Mouse (Mus musculus) forebrain, embryonic 16.5 days (tissue): Measurements from ENCODE around the gene Tctn3. TPM values are rescaled to one million over a fixed set of nuclear protein-coding genes. Genes with fewer than 3 reads are reported as not detected.

Experiments used
- ATAC-seq: fragments of 200-750 bp; cut with Nextera tagmentation; 2 replicates; pipeline ENCODE4 v1.8.0; 2017; ENCODE audit warnings: mild to moderate bottlenecking, moderate library complexity
- H3K27ac ChIP-seq: fragments of 300-500 bp; sonication (generic); 2 replicates; pipeline ENCODE4 v1.5.1; 2014; ENCODE audit warnings: low read length, control low read depth
- H3K27me3 ChIP-seq: fragments of 300-500 bp; sonication (generic); replicated peaks from 2 replicates; pipeline ENCODE4 v1.6.1; 2014; ENCODE audit warnings: low read length; ENCODE audit not compliant: control insufficient read depth, insufficient read depth
- H3K36me3 ChIP-seq: fragments of 300-500 bp; sonication (generic); 2 replicates; pipeline ENCODE4 v1.6.1; 2014; ENCODE audit not compliant: control insufficient read depth, insufficient read depth
- H3K4me1 ChIP-seq: fragments of 300-500 bp; sonication (generic); replicated peaks from 2 replicates; pipeline ENCODE4 v1.6.1; 2014; ENCODE audit warnings: low read length; ENCODE audit not compliant: control insufficient read depth, insufficient read depth
- H3K4me2 ChIP-seq: fragments of 300-500 bp; sonication (generic); 2 replicates; pipeline ENCODE4 v1.6.1; 2014; ENCODE audit warnings: mild to moderate bottlenecking, low read length, control low read depth
- H3K4me3 ChIP-seq: fragments of 300-500 bp; sonication (generic); replicated peaks from 2 replicates; pipeline ENCODE4 v1.5.1; 2014; ENCODE audit warnings: mild to moderate bottlenecking, low read length, control low read depth
- H3K9ac ChIP-seq: fragments of 300-500 bp; sonication (generic); replicated peaks from 2 replicates; pipeline ENCODE4 v1.6.1; 2014; ENCODE audit warnings: low read depth, low read length, control low read depth
- H3K9me3 ChIP-seq: fragments of 300-500 bp; sonication (generic); 2 replicates; pipeline ENCODE4 v1.6.1; 2016; ENCODE audit warnings: low read length; ENCODE audit not compliant: control insufficient read depth
- WGBS: fragments of 180-500 bp; shearing (Covaris S2); extraction: QIAGEN DNeasy Blood & Tissue Kit; methylation state at CpG from one replicate; pipeline ENCODE4 v1.1.7; 2014; 5-methylcytosine and 5-hydroxymethylcytosine counted together
- polyA plus RNA-seq: library from polyadenylated mRNA; unstranded; fragments of >200 nt; fragmentation: Nextera tagmentation; extraction: Ambion mirVana; gene quantifications from 2 replicates; pipeline ENCODE4 v1.2.1, GENCODE M21; 2015

Tctn3 gene
- polyA plus RNA-seq, 1 experiment from 2014 or later: 14.2 TPM

GRCm38 (mm10) chr19:40553849-40554248 lies 58.2 kb downstream of the Tctn3 start:
- H3K4me3 ChIP-seq: no peak overlapping the region

DNA sequence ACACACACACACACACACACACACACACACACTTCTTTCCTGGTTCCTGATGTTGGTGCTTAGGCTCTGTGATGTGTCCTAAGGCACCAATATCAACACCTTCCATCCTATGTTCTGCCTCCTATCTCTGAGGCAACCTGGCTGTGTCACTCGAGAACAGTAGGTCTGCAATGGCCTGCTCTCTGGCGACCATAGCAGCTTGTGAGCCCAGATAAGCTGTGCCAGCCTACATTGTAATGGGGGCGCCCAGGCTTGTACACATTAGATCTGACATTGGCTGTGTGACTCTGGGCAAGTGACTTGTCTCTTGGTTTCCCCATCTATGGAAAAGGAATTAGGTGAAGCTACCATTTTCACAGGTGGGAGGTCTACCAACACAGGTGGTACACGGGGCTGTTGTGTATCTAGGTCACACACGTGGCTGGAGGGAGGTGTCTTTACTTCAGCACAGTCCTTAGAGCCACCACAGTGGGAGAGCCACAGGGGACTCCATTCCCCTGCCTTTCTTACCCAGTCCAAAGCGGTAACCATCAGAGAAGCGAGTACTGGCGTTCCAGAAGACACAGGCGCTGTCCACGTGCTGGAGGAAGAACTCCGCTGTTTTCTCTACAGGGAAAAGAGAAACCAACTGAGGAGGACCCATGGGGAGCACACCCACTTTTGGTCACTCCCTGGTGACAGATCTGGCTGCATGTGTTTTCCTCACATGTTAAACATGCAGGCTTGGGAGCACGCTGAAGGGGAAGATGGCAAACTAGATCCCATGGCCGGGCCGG lies 58.8 kb downstream of the Tctn3 start:
- WGBS: 91% methylated on average over 14 of the region's 14 CpGs
- Histone ChIP-seq H3K27ac (no peak overlapping the region), H3K4me3 (no peak overlapping the region), H3K36me3 (peaks cover 46% of the 10 kb centered on the region), H3K27me3 (no peaks in the 10 kb centered on the region), H3K9ac (no peak overlapping the region), H3K4me1 (peaks cover 5% of the 10 kb centered on the region), H3K9me3 (no peaks in the 10 kb centered on the region), H3K4me2 (no peak overlapping the region)
- ATAC-seq: no peak

More at GRCm38 (mm10) chr19:40553849-40554248, 58.2 kb downstream of the Tctn3 start:
- peaks cover 48% of the 10 kb centered on the region for H3K36me3 ChIP-seq
- H3K4me1 ChIP-seq: peaks cover 5% of the 10 kb centered on the region
- H3K27me3 ChIP-seq: no peaks in the 10 kb centered on the region
- no peaks in the 10 kb centered on the region for H3K9me3 ChIP-seq
- no peak overlapping the region for H3K9ac ChIP-seq
- 94% methylated on average over 6 of the region's 6 CpGs for WGBS
- no peak overlapping the region for H3K4me2 ChIP-seq
- ATAC-seq: no peak
- H3K27ac ChIP-seq: no peak overlapping the region

DNA sequence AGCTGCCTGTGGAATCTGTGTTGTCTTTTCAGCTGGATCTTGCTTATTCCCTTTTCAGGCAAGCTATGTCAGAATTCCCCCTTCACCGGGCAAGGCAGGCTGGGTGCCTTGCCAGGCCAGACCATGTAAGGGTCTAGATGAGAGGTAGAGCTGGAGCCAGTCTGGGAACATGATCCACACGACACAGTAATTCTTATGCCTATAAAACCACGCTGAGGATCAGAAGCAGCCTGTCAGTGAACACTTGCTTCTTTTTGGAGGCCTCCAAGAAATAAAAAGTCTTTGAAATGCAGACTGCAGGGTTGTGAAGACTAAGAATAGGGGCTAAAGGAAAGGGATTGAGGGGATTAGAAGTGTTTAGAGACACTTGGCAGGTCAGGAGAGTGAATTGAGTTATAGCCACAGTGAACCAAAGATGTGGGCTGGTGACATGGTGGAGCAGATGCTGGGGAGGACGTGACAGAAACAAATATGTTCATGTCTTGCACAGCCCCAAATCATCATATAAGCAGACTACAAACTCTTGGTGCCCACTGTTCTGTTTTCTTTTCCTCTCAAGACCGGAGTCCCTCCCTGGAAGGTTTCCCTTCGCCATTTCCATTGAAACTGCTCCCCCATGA lies 62.4 kb downstream of the Tctn3 start:
- peaks cover 5% of the 10 kb centered on the region for H3K4me1 ChIP-seq
- no peak overlapping the region for H3K4me2 ChIP-seq
- no peak overlapping the region for H3K9ac ChIP-seq
- H3K27me3 ChIP-seq: no peaks in the 10 kb centered on the region
- H3K36me3 ChIP-seq: peaks cover 25% of the 10 kb centered on the region
- H3K4me3 ChIP-seq: no peak overlapping the region
- WGBS: 56% methylated on average over 6 of the region's 6 CpGs
- peak overlapping the region; percentile 33; the same call in 1 of the 2 replicates for H3K27ac ChIP-seq
- H3K9me3 ChIP-seq: no peaks in the 10 kb centered on the region
- ATAC-seq: no peak

DNA sequence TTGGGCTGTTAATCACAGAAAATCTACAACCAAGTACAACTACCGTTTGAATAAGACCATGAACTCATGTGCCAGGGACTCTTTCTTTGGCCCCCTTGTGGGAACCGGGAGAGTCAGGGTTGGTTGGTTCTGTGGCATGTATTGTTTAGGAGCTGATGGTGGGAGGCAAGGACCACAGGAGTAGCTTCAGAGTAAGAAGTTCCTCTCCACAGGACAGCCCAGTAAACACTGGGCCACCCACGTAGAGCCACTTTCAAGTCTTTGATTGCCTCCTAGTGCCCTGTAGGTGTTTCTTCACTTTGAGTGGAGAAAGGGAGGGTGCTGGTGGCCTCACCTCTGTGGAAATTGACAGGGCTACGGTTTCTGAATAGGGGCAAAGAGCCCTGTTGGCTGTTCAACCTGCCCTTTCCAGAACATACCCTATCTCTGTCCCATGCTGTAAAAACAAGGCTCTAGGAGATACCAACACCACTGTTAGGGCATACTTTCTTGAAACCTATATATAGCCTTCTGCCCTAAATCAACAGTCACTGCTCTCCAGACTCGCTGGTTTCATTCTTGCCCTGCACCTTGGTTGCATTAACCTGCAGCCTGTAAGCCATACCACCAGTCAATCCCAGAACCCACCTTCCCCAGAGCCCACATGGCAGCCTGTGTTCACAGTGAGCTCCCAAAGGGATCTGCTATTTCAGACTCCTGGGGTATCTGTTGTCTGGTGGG lies 63.1 kb downstream of the Tctn3 start:
- Histone ChIP-seq H3K27me3 (no peaks in the 10 kb centered on the region), H3K9me3 (no peaks in the 10 kb centered on the region), H3K36me3 (peaks cover 19% of the 10 kb centered on the region), H3K27ac (peak overlapping the region; percentile 33; the same call in 1 of the 2 replicates), H3K4me2 (no peak overlapping the region), H3K4me1 (peaks cover 5% of the 10 kb centered on the region), H3K9ac (no peak overlapping the region), H3K4me3 (no peak overlapping the region)
- ATAC-seq: no peak
- WGBS: 32% methylated on average over 5 of the region's 5 CpGs

DNA sequence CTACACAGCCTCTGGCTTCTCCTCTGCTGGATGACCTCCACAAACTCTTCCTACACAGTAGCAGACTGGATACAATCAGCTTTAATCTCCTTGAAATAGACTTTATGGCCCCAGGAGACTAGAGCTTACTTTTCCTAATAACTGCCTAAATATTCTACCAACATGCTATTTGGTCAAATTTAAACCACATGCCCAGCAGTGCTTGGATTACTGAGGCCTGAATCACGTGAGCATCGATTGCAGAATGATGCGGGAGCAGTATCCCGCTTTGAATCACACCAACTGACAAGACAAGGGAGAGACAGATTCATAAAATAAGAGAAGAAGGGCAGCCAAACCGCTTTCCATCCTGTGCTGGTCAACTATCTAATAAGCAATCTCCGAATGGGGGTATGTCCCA lies 63.6 kb downstream of the Tctn3 start:
- no peak for ATAC-seq
- H3K9me3 ChIP-seq: no peaks in the 10 kb centered on the region
- 79% methylated on average over 6 of the region's 6 CpGs for WGBS
- no peak overlapping the region for H3K27ac ChIP-seq
- no peaks in the 10 kb centered on the region for H3K27me3 ChIP-seq
- peaks cover 15% of the 10 kb centered on the region for H3K36me3 ChIP-seq
- no peak overlapping the region for H3K4me2 ChIP-seq
- peaks cover 5% of the 10 kb centered on the region for H3K4me1 ChIP-seq
- no peak overlapping the region for H3K9ac ChIP-seq
- no peak overlapping the region for H3K4me3 ChIP-seq

Other genes with a start within 250 kb of the Tctn3 start
- 112 and 128 TPM in 2 replicates for gene Sorbs1, start 98.5 kb downstream of the Tctn3 start, polyA plus RNA-seq
- gene Aldh18a1, start 23.8 kb downstream of the Tctn3 start, polyA plus RNA-seq: 83.4 and 85.1 TPM in 2 replicates
- 7.8 and 8.5 TPM in 2 replicates for gene Entpd1, start 133 bp upstream of the Tctn3 start, polyA plus RNA-seq
- 0.20 and 0.60 TPM in 2 replicates for gene Cc2d2b, start 136.5 kb upstream of the Tctn3 start, polyA plus RNA-seq
- 23.2 and 24.9 TPM in 2 replicates for gene Ccnj, start 219.0 kb upstream of the Tctn3 start, polyA plus RNA-seq